Mouse (Mus musculus): ENCODE results near the gene Ifi27l2a.

Ifi27l2a gene

DNA sequence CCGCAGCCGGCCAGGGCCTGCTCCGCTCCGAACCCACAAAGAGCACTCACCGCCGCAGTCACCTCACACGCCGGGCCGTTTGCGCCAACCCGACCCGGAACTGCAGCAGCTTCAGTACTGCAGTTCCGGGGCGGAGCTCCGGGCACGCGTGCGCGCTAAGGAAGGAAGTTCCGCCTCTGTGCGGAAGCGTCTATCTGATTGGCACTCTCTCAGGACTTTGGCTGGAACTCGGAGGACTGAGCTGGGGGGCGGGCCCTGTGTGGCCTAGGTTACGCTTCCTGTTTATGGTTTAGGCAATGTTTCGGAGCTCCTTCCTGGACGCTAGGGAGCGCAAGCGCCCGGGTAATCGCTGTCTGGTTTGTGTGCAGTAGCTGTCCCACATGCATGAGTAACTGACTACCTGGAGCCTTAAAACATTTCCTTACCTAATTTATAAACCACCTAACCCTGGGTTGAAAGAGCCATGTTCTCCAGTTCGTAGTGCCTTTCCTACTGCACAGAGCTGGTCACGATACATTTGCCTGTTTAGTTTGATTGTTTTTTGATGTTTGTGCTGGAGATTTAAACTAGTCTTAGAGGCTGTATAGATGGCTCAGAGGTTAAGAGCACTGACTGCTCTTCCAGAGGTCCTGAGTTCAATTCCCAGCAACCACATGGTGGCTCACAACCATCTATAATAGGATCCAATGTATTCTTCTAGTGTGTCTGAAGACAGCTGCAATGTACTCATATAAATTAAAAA lies 17.6 kb downstream of the Ifi27l2a start, which contains the start of gene Ddx24:
Ddx24 (minus strand) TSS at position 102 of the 742 bp plus-strand sequence.
- DNase-seq (ENCODE audit: low spot score), result peak; percentile 97

DNA sequence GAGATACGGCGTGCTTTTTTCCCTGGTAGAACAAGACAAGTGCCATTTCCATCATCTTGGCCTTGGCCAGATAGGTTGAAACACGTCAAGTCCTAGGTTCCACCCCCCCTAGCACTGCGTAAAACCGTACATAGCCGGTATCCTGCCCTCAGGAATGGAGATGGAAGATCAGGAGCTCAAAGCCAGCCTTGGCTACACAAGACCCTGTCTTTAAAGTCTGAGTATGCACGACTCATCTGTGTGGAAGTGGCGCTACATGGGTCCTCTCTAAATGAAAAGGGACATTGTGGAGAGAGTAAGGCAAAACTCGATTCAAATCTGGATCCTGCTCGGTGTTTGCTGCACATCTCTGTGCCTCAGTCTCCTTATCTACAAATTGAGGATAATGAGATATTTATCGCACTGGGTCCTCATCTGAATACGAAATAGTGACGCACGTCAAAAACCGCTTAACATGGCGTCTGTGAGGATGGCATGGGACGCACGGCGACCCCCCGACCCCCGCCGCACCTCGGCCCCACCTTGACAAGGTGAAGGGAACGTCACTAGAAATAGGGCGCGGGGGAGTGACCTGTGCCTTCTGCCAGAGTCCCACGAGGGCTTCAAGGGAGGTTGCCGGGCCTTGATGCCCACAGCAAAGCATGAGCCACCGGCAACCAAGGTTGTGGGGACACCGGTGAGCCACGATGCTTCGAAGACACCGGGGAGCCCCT lies 18.3 kb downstream of the Ifi27l2a start:
- peak; percentile 14 for DNase-seq (ENCODE audit: low spot score)

DNA sequence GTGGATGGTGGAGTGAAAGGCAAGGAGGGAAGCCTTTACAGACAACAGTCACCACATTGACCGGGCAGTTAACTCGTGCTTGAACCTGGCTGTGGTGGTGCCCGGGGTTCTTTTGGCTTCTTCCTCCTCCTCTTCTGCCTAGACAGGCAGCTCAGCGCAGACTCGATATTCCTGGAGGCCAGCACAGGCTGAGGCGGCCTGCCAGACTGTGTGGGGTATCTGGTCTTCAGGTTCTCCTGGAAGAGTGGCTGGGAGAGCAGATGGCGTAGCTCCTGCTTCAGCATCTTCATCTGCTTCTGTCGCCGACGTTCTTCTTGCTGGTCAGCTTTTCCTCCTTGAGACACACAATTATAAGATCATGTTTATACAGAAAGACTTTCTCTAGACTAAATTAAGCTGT lies 35.3 kb downstream of the Ifi27l2a start:
- no peak for DNase-seq (ENCODE audit: low spot score)

DNA sequence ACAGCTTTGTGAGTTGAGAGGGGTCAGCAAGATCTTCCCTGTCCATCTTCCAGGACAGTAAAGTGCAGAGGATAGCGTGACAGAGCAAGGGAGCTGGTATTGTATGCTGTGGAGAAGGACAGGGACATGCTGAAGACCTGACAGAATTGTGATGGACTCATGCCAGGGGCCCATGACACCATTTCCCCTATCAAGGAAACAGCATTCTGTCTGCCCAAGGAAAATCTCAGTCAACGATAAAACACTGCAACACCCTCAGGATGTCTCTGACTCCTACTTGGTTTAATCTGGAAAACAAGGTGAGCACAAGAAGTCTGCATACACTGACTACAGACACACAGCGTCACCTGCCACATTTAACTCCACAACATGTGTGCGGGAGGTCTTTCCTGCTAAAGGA lies 35.8 kb downstream of the Ifi27l2a start, which contains the start of gene 9330161L09Rik:
9330161L09Rik (minus strand) TSS at position 101 of the 400 bp plus-strand sequence.
- DNase-seq (ENCODE audit: low spot score), result no peak

DNA sequence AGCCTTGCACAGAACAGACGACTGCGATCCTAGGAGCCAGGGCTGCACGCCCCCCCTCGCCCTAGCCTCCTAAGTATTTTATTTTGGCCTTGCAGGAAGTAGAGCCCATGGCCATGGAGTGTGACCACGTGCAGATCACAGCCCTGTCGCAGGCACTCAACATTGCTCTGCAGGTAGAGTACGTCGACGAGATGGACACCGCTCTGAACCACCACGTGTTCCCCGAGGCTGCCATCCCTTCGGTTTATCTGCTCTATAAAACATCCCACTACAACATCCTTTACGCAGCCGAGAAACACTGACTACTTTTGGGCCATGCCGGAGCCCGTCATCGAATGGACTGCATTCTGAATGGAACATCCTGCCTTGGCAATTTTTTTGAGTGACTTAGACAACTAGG lies 39.3 kb downstream of the Ifi27l2a start:
- DNase-seq (ENCODE audit: low spot score), result no peak

DNA sequence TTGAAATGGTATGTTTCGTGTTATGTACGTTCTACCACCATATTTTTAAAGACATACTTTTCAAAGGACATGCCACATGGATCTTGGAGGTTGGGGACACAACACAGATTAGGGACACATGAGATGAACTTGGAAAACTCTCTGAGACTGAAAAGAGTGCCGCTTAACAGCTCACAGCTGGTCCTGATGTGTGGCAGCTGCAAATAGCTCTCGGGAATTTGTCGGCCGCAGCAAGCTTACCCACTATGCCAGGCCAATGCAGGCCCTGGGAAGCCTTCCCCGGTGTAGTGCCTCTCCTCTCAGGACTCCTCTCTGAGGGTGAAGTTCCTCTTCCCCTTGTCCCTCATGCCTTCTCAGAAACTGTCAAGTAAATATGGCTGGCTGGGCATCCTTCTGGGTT lies 46.7 kb downstream of the Ifi27l2a start:
- DNase-seq (ENCODE audit: low spot score), result no peak

DNA sequence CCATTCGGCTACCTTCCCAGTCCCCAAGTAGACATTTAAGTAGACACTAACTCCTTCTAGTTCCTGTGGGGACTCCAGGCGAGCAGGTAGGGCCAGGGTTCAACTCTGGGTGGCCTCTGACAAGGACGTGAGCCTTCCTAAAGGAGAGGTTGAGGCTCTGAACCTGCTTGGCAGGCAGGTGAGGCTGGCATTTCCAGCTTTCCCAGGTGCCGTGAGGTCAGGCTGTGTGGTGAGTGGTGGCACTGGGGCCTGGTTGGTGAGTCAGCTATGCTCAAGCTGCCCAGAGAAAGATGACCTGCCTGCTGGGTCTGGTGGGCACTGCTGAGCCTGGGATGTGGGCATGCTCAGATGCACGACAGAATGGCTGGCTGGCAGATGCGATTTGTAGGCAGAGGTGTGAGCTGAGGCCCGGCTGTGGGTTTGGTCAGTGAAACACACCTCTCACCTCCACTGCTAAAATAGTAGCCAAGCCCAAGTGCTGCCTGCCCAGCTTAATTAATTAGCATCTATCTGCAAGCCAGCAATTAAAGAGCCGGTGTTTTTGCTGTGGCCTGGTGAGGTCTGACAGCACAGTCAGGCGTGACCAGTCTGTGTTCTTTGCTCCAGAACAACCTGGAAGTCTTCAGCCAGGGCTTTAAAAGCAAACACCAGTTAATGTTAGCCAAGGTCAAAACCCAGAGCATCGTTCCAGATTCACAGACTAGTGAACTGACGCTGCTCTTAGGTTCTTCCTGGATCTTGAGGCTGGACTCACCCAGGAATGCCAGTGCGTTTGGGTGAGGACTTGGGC lies 47.8 kb downstream of the Ifi27l2a start:
- peak; percentile 68 for DNase-seq (ENCODE audit: low spot score)

DNA sequence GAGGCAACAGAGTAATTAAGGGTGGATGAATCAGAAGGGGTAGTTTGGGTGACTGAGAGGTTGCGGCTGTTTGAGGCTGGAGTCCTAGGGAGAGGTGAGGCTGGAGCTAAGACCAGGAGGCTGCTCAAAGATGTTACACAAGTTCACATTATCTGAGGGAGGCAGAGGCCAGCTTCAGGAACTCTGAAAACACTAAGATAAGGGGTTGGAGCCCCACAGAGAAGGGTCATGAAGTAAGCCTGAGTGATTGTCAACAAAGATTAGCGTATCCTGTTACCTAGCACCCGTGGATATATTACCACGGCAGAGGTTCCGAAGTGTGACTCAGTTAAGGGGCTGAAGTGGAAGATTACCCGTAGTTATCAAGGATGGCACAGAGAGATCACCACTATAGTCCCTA lies 50.0 kb downstream of the Ifi27l2a start:
- no peak for DNase-seq (ENCODE audit: low spot score)

Measured in urinary bladder, postnatal 14 days (tissue).